Mouse (Mus musculus) forebrain, embryonic 13.5 days (tissue): ENCODE measurements around the gene Tmem150b. TPM values are rescaled to one million over a fixed set of nuclear protein-coding genes. Genes with fewer than 3 reads are reported as not detected.

Source experiments
- ATAC-seq: fragments of 200-750 bp; cut with Nextera tagmentation; 2 replicates; pipeline ENCODE4 v1.8.0; 2017
- H3K27ac ChIP-seq: fragments of 300-500 bp; sonication (generic); 2 replicates; pipeline ENCODE4 v1.5.1; 2015; ENCODE audit warnings: inconsistent platforms, mild to moderate bottlenecking, moderate library complexity
- H3K27me3 ChIP-seq: fragments of 300-500 bp; sonication (generic); 2 replicates; pipeline ENCODE4 v1.6.1; 2015; ENCODE audit warnings: mild to moderate bottlenecking, inconsistent platforms
- H3K36me3 ChIP-seq: fragments of 300-500 bp; sonication (generic); 2 replicates; pipeline ENCODE4 v1.6.1; 2015; ENCODE audit warnings: mild to moderate bottlenecking, inconsistent platforms; ENCODE audit not compliant: poor library complexity, severe bottlenecking
- H3K4me1 ChIP-seq: fragments of 300-500 bp; sonication (generic); 2 replicates; pipeline ENCODE4 v1.6.1; 2015; ENCODE audit warnings: inconsistent platforms
- H3K4me2 ChIP-seq: fragments of 300-500 bp; sonication (generic); 2 replicates; pipeline ENCODE4 v1.6.1; 2015; ENCODE audit warnings: inconsistent platforms, mild to moderate bottlenecking, moderate library complexity
- H3K4me3 ChIP-seq: fragments of 300-500 bp; sonication (generic); 2 replicates; pipeline ENCODE4 v1.5.1; 2015; ENCODE audit warnings: mild to moderate bottlenecking, inconsistent platforms
- H3K9ac ChIP-seq: fragments of 300-500 bp; sonication (generic); 2 replicates; pipeline ENCODE4 v1.6.1; 2015; ENCODE audit warnings: mild to moderate bottlenecking, inconsistent platforms
- H3K9me3 ChIP-seq: fragments of 300-500 bp; sonication (generic); replicated peaks from 2 replicates; pipeline ENCODE4 v1.6.1; 2016; ENCODE audit warnings: inconsistent platforms
- WGBS: fragments of 180-500 bp; shearing (Covaris S2); methylation state at CpG from one replicate; pipeline ENCODE4 v1.1.7; 2015; 5-methylcytosine and 5-hydroxymethylcytosine counted together
- polyA plus RNA-seq: library from polyadenylated mRNA; unstranded; fragments of >200 nt; fragmentation: Nextera tagmentation; extraction: Ambion mirVana; gene quantifications from 2 replicates; pipeline ENCODE4 v1.2.1, GENCODE M21; 2015

The Tmem150b gene
- polyA plus RNA-seq, 1 experiment from 2014 or later, result 0.27 TPM

GRCm38 (mm10) chr7:4744886-4745285, 19.8 kb upstream of the Tmem150b start:
- Histone ChIP-seq H3K4me3 (no peak overlapping the region), H3K36me3 (peaks cover 49% of the 10 kb centered on the region), H3K4me1 (peaks cover 31% of the 10 kb centered on the region), H3K9me3 (no peaks in the 10 kb centered on the region), H3K27me3 (no peaks in the 10 kb centered on the region), H3K9ac (no peak overlapping the region), H3K27ac (no peak overlapping the region), H3K4me2 (no peak overlapping the region)
- ATAC-seq, result no peak
- WGBS, result 96% methylated on average over 6 of the region's 6 CpGs

- H3K9me3 ChIP-seq, result no peaks in the 10 kb centered on the region
- peaks cover 49% of the 10 kb centered on the region for H3K36me3 ChIP-seq
- peak overlapping the region; percentile 30; the same call in 1 of the 2 replicates for H3K9ac ChIP-seq
- WGBS, result 72% methylated on average over 2 of the region's 2 CpGs
- H3K4me3 ChIP-seq, result no peak overlapping the region
- ATAC-seq, result no peak
- no peaks in the 10 kb centered on the region for H3K27me3 ChIP-seq
- no peak overlapping the region for H3K27ac ChIP-seq
- no peak overlapping the region for H3K4me2 ChIP-seq
- H3K4me1 ChIP-seq, result peaks cover 40% of the 10 kb centered on the region
Observed at GRCm38 (mm10) chr7:4743354-4743753, 18.3 kb upstream of the Tmem150b start.

- Histone ChIP-seq H3K9me3 (no peaks in the 10 kb centered on the region), H3K9ac (peak overlapping the region; percentile 93; the same call in 1 of the 2 replicates), H3K4me2 (peak overlapping the region; percentile 85), H3K27me3 (no peaks in the 10 kb centered on the region), H3K27ac (0 out of 2 replicates have a peak overlapping the region, but pooled peaks have one; percentile 35), H3K4me3 (no peak overlapping the region), H3K4me1 (peaks cover 41% of the 10 kb centered on the region), H3K36me3 (peaks cover 49% of the 10 kb centered on the region)
- 88% methylated on average over 6 of the region's 6 CpGs for WGBS
- ATAC-seq, result no peak
Observed at GRCm38 (mm10) chr7:4742482-4742819, 17.4 kb upstream of the Tmem150b start.

- H3K9me3 ChIP-seq, result no peaks in the 10 kb centered on the region
- WGBS, result 77% methylated on average over 21 of the region's 21 CpGs
Observed at GRCm38 (mm10) chr7:4741672-4742481, 16.8 kb upstream of the Tmem150b start.

GRCm38 (mm10) chr7:4741151-4741550, 16.1 kb upstream of the Tmem150b start:
- peak overlapping the region; percentile 75 for H3K4me3 ChIP-seq
- ATAC-seq, result no peak
- H3K27ac ChIP-seq, result peak overlapping the region; percentile 93
- peaks cover 38% of the 10 kb centered on the region for H3K36me3 ChIP-seq
- under 1% methylated on average over 4 of the region's 4 CpGs for WGBS
- H3K27me3 ChIP-seq, result no peaks in the 10 kb centered on the region
- H3K9ac ChIP-seq, result peak overlapping the region; percentile 93
- no peaks in the 10 kb centered on the region for H3K9me3 ChIP-seq
- peaks cover 41% of the 10 kb centered on the region for H3K4me1 ChIP-seq
- peak overlapping the region; percentile 85 for H3K4me2 ChIP-seq

More at GRCm38 (mm10) chr7:4741672-4742481, 16.8 kb upstream of the Tmem150b start:
- Histone ChIP-seq H3K4me3 (peak overlapping the region; percentile 75), H3K9ac (peak overlapping the region; percentile 93), H3K4me2 (peak overlapping the region; percentile 85), H3K27me3 (no peaks in the 10 kb centered on the region), H3K27ac (peak overlapping the region; percentile 93), H3K36me3 (peaks cover 45% of the 10 kb centered on the region), H3K4me1 (peaks cover 41% of the 10 kb centered on the region)
- ATAC-seq, result no peak

- Histone ChIP-seq H3K4me1 (peaks cover 38% of the 10 kb centered on the region), H3K36me3 (peaks cover 30% of the 10 kb centered on the region), H3K4me3 (peak overlapping the region; percentile 75), H3K27me3 (no peaks in the 10 kb centered on the region), H3K9ac (peak overlapping the region; percentile 93), H3K4me2 (peak overlapping the region; percentile 85), H3K9me3 (no peaks in the 10 kb centered on the region), H3K27ac (peak overlapping the region; percentile 93)
- ATAC-seq, result no peak
- 0% methylated on average over 14 of the region's 14 CpGs for WGBS
Observed at GRCm38 (mm10) chr7:4740309-4740727, 15.3 kb upstream of the Tmem150b start.

- Histone ChIP-seq H3K27me3 (no peaks in the 10 kb centered on the region), H3K4me1 (peaks cover 38% of the 10 kb centered on the region), H3K36me3 (peaks cover 26% of the 10 kb centered on the region), H3K4me3 (peak within 1 kb of the TSS; percentile 75), H3K4me2 (peak within 1 kb of the TSS; percentile 85), H3K9ac (peak within 1 kb of the TSS; percentile 93), H3K9me3 (no peaks in the 10 kb centered on the region), H3K27ac (peak within 1 kb of the TSS; percentile 93)
- ATAC-seq, result peak; percentile 97
- 0% methylated on average over 38 of the region's 44 CpGs for WGBS
Observed at GRCm38 (mm10) chr7:4739544-4740275, 14.7 kb upstream of the Tmem150b start, which contains the start of gene Kmt5c. Gene Kmt5c, plus strand, starts transcription at chr7:4740115.

- no peak for ATAC-seq
- Histone ChIP-seq H3K9ac (peak overlapping the region; percentile 51), H3K27me3 (no peaks in the 10 kb centered on the region), H3K9me3 (no peaks in the 10 kb centered on the region), H3K27ac (peak overlapping the region; percentile 72), H3K4me1 (peaks cover 38% of the 10 kb centered on the region), H3K4me3 (peak overlapping the region; percentile 37), H3K36me3 (peaks cover 19% of the 10 kb centered on the region), H3K4me2 (peak overlapping the region; percentile 65)
- WGBS, result 31% methylated on average over 10 of the region's 10 CpGs
Observed at GRCm38 (mm10) chr7:4739041-4739543, 14.0 kb upstream of the Tmem150b start.

- no peaks in the 10 kb centered on the region for H3K27me3 ChIP-seq
- H3K36me3 ChIP-seq, result no peaks in the 10 kb centered on the region
- ATAC-seq, result no peak
- no peak overlapping the region for H3K9ac ChIP-seq
- no peaks in the 10 kb centered on the region for H3K9me3 ChIP-seq
- H3K27ac ChIP-seq, result no peak overlapping the region
- no peaks in the 10 kb centered on the region for H3K4me1 ChIP-seq
- H3K4me3 ChIP-seq, result no peak overlapping the region
- WGBS, result 75% methylated on average over 6 of the region's 6 CpGs
- H3K4me2 ChIP-seq, result no peak overlapping the region
Observed at GRCm38 (mm10) chr7:4732968-4733392, 7.9 kb upstream of the Tmem150b start.

GRCm38 (mm10) chr7:4731090-4731489, 6.0 kb upstream of the Tmem150b start:
- 79% methylated on average over 5 of the region's 5 CpGs for WGBS
- no peaks in the 10 kb centered on the region for H3K36me3 ChIP-seq

GRCm38 (mm10) chr7:4724359-4724758, 690 bp downstream of the Tmem150b start:
- WGBS, result 88% methylated on average over 3 of the region's 3 CpGs
- H3K36me3 ChIP-seq, result no peaks in the 10 kb centered on the region
- no peaks in the 10 kb centered on the region for H3K27me3 ChIP-seq
- H3K4me1 ChIP-seq, result no peaks in the 10 kb centered on the region
- no peak overlapping the region for H3K9ac ChIP-seq
- H3K9me3 ChIP-seq, result no peaks in the 10 kb centered on the region
- no peak for ATAC-seq
- no peak overlapping the region for H3K4me3 ChIP-seq
- H3K27ac ChIP-seq, result no peak overlapping the region
- H3K4me2 ChIP-seq, result no peak overlapping the region

More at GRCm38 (mm10) chr7:4731090-4731489, 6.0 kb upstream of the Tmem150b start:
- Histone ChIP-seq H3K4me1 (no peaks in the 10 kb centered on the region), H3K9me3 (no peaks in the 10 kb centered on the region), H3K4me3 (no peak overlapping the region), H3K27ac (no peak overlapping the region), H3K27me3 (no peaks in the 10 kb centered on the region), H3K4me2 (no peak overlapping the region), H3K9ac (no peak overlapping the region)
- no peak for ATAC-seq

GRCm38 (mm10) chr7:4723508-4723907, 1.5 kb downstream of the Tmem150b start:
- Histone ChIP-seq H3K27ac (no peak overlapping the region), H3K9me3 (no peaks in the 10 kb centered on the region), H3K9ac (peak overlapping the region; percentile 45; the same call in 1 of the 2 replicates), H3K4me3 (peak overlapping the region; percentile 30), H3K4me1 (no peaks in the 10 kb centered on the region), H3K36me3 (no peaks in the 10 kb centered on the region), H3K4me2 (peak overlapping the region; percentile 57), H3K27me3 (no peaks in the 10 kb centered on the region)
- WGBS, result 42% methylated on average over 12 of the region's 12 CpGs
- peak; percentile 65 for ATAC-seq
